Comparison of ENCODE assay signal across 13 mouse cellular contexts in genomic region chr8:107194786-107195451, GRCm38 (mm10).
A peak's percentile ranks its signal among the peaks of the same experiment; 100 is the strongest.
DNase-seq lines count a peak whose midpoint lies in the region.
"Had no signal": no experiment of that assay in that cellular context is flagged by ENCODE, and none has a peak within 500 bp of the region (broad histone marks: within the 10 kb centered on the region; RNA-seq: fewer than 3 reads in every experiment).

No protein-coding gene starts in this region.

- peak; percentile 27 for DNase-seq in kidney, adult 9 months
- no peak for DNase-seq in kidney, adult 8-10 months
- DNase-seq in 3134 (ENCODE audit: extremely low read depth, insufficient read length, low spot score): peak; percentile 60
- DNase-seq in 3T3-L1 (ENCODE audit: low read depth, low spot score): peak; percentile 61
- DNase-seq in ZHBTc4 (ENCODE audit: low read depth, low spot score): peak; percentile 62
- DNase-seq in right cerebral cortex, postnatal 10 days (ENCODE audit: low spot score in 2 of 2): no peak
- DNase-seq in adipocyte (ENCODE audit: low spot score): no peak
- DNase-seq: cerebellum, adult 2 months; cerebellum, postnatal 36 days; forebrain, postnatal 0 days; heart, adult 11 months; lung, postnatal 10 days; right cerebral cortex, postnatal 25 days had no signal

Comparison
In these comparisons a context has a peak if more than half of its experiments do, and no peak if none do; other contexts are left out.
1. DNase-seq: peak in kidney, adult 9 months (single experiment), 3134 (single experiment), 3T3-L1 (single experiment) and ZHBTc4 (single experiment); none in kidney, adult 8-10 months (0 of 2), right cerebral cortex, postnatal 10 days (0 of 2) and adipocyte (single experiment).